Mouse (Mus musculus): Measurements from ENCODE around the gene Ninj1.
A peak's percentile ranks its signal among the peaks of the same experiment; 100 is the strongest.

The Ninj1 gene

GRCm38 (mm10) chr13:49171729-49172128, 15.6 kb upstream of the Ninj1 start:
- no peak for DNase-seq (ENCODE audit: low spot score)

DNA sequence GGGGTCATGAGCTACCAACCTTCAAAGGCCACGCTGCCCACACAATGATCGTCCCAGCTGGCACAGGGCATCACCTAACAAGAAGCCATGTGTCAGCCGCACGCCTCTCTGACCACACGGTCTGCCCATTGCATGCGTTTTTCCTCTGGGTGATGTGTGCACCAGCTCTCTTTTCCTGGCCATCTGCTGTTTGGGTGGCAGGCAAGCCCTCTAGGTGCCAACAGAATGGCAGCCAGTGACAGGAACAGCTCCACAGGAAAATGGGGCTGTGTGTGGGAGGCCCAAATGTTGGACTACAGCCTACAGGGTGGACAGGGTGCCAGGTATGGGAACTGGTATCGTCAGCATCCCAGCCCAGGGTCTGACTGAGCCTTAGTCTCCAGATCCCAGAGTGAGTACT, 14.9 kb upstream of the Ninj1 start:
- no peak for DNase-seq (ENCODE audit: low spot score)

DNA sequence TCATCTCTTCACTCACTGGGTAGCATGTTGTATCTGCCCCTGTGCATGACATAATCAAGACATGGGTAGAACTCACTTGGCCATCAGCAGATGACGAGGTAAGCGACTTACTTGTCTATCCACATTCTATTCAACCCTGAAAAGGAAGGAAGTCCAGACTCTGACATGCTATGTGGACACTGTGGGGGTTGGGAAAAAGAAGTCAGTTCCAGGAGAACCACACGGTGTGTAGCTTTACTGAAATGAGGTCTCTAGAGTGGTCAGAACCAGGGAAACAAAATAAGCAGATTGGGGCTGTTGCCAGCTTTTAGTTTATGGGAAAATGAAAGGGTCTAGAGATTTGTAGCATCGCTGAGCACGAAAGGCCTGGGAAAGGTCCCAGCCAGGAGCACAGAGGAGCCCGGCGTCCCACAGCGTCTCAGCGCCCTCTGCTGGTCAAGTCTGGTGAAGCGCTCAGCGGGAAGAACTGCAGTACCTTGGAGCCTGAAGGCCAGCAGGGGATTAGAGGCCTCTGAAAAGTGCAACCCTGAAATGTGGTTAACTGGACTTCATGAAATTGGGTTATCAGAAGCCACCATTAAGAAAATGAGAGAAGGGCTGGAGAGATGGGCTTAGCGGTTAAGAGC, 14.2 kb upstream of the Ninj1 start:
- DNase-seq (ENCODE audit: low spot score), result peak; percentile 83

DNA sequence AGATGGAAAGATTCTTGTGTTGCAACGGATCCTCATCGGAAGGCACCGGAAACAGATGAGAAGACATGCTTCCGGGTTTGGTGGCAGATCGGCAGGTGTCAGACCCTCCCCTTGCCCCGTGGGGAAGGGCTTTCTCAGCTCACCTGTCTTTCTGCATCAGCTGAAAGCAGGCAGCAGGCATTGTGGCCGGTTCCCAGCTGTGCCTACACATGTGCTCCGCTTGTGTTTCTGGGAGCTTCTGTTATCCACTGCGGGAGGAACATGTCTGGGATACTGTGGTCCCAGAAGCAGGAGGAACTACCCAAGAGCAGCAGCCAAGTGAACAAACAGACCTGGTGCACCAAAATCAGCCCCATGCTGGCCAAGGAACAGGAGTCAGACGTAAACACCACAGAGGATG, 11.8 kb upstream of the Ninj1 start:
- DNase-seq (ENCODE audit: low spot score), result no peak

DNA sequence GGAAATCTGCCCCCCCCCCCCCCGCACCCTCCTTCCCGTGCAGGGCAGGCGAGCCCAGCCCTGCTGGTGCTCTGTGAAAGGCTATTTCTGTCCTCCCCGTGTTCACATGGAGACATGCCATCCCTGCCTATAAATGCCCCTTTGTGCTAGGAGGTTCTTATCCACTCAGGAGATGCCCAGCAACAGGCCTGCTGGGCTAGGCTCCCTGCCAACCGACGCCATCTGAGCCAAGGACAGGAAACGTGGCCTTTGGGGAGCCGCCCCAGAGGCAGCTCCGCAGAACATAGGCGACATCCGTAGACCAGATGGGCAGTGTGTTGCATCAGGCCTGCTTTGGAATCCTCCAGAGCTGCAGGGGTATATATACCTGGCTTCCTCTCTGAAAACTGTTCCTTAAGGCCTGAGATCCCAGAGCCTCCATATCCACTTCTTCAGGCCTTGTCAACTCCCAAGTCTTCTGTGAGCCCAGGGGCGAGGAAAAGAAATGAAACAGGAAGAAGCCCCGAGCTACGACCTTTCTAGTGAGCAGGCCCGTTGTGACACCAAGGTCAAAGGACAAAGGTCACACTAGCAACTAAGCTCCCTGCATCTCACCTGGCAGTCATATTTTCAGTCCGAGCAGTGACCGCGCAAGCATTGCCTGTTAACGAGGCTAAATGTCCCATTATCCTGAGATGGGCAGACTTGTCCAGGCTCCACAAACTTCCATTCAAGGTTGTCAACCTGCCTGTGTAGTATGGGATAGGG, 8.3 kb upstream of the Ninj1 start:
- DNase-seq (ENCODE audit: low spot score), result peak; percentile 84

- no peak for DNase-seq (ENCODE audit: low spot score)
Measured at GRCm38 (mm10) chr13:49180274-49180673, 7.0 kb upstream of the Ninj1 start.

DNA sequence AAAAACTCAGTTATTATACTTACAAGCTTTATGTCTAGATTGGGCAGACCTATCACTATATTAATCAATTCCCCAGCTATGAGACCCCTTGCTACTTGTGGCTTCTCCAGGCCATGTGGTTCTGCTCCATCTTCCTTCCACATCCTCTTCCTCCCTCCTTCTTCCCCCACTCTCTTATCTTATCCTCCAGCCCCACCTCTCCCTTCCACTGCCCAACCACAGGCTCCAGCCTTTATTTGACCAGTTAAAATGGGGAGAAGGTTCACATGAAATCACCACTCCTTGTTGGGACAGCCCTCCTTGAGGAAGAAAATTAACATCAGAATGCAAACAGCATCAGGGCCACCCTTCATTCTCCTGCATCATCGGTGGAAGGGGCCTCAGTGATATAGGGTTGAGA, 6.6 kb upstream of the Ninj1 start:
- no peak for DNase-seq (ENCODE audit: low spot score)

DNA sequence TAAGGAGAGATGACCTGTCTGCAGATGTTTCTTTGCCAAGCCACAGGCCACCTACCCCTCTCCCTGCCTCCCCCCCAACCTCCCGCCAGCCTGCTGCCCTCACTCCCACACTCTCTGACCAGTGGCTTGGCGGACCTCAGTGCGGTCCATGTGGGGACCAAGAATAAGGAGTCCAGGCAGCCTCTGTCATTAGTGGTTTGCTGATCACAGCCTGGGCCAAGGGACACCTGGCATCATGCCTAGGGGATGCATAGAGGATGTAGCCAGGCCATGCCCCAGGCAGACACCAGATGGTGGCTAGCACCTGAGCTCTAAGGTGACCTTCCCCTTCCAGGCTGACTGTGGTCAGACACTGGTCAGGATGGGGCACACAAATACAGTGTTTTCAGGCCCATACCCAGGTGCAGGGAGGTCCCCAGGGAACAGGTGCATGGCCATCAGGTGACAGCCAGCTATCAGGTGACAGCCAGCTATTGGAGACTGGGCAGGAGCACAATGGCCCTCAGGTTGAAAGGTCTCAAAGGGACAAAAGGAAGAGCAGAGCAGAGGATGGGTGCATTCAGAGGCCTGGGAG, 5.8 kb upstream of the Ninj1 start:
- DNase-seq (ENCODE audit: low spot score), result no peak

GRCm38 (mm10) chr13:49183161-49183560, 4.1 kb upstream of the Ninj1 start:
- no peak for DNase-seq (ENCODE audit: low spot score)

GRCm38 (mm10) chr13:49183646-49184045, 3.6 kb upstream of the Ninj1 start:
- DNase-seq (ENCODE audit: low spot score), result no peak

DNA sequence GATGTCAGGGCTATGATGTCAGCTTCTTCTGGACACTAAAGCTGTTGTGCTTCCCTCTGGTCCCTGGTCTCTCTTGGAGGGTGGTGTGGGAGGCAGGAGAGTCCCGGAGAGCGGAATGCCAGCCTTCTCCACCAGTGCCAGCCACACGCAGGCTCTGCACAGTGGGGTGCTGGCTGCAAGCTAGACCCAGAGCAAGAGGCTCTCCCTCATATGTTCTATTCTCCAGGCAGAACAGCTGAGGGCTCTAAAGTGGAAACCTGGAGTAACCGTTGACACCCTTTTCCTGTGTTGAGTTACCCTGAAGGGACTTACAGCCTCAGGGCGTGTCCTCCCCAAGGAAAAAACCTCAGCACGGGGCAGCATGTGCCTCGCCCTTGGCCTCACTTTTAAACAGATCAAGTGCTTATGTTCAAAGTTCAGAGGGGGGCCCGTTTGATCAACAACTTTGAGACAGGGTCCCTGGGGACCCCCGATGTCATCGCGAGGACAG, 442 bp upstream of the Ninj1 start:
- no peak for DNase-seq (ENCODE audit: low spot score)

DNA sequence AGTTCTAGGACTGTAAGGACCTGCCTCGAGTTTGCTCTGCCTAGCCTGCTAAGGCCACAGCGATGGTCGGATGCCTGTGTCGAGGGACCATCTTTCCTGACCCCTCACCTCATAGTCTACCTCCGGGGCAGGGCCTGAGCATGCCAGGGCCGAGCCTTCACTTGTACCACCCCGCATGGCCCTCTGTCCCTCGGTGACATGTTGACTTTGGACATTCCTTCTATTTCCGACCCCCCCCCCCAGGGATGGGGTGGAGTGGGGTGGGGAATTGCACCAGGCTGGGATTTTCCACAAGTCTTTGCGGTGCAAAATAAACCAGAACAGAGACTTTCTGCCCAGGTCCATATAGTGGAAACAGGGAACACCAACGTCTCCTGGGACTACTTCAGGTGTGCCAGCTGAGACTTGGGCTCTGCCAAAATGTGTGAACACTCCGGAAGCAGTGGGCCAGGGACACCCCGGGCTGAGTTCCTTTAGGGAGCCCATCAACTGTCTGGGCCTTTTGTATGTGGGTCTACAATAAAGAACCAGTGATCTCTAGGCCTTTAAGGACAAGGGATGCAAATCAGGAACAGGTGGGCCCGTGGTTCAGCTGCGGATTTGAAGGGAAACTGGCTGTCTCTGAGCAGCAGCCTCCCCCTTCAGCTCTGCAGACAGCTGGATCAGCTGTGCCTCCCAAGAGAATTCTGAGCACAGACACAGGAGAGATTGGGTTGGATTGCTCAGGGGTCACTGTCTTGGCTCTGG, 1.1 kb downstream of the Ninj1 start:
- DNase-seq (ENCODE audit: low spot score), result no peak

DNA sequence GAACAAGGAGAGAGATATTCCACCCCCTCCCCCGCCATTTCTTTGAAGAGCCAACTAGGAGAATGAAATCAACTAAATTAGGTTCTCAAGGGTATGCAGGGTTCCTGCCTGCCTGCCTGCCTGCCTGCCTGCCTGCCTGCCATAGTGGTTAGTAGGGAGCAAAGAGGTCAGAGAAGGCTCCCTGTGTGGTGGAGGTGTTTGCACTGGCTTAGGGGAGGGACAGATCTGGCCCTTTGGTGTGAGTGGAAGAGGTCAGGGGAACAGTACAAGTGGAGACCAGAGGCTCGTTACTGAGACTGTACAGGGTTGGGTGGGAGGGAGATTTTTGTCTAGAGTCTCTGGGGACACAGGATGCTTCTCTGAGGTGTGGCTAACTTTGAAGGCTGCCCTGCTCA, 1.7 kb downstream of the Ninj1 start:
- DNase-seq (ENCODE audit: low spot score), result no peak

GRCm38 (mm10) chr13:49189970-49190870, 2.9 kb downstream of the Ninj1 start:
- no peak for DNase-seq (ENCODE audit: low spot score)

- no peak for DNase-seq (ENCODE audit: low spot score)
Measured at GRCm38 (mm10) chr13:49190876-49191672, 3.8 kb downstream of the Ninj1 start.

GRCm38 (mm10) chr13:49191673-49192035, 4.4 kb downstream of the Ninj1 start:
- no peak for DNase-seq (ENCODE audit: low spot score)

DNA sequence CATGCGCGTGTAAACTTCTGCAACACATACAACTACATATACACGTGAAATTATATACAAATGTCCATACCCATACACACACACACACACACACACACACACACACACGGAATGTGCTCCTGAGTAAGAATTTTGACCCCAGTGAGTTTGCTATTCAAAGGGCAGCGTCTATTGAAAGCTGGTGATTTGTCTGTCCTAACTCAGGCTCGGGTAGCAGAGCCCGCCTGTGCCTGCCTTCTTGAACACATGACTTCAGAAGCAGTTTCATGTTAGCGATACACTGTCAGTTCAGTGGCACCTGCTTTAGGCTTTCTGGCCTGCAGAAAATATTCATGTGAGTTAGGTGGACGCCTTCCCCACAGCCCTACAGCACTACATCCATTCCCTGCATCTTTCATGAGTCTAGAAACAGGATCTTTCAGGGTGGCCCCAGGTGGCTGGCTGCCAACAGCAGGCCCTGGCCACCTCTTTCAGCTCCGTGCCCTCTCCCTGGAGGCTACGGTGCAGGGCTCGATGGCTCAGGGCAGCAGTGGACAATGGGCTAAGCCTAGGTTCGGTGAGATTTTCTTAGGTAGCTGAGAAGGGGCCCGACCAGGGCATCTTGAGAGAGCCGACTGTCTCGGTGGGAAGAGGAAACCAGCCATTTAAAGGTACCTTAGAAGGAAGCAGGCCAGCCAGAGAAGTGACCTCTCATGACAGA, 5.0 kb downstream of the Ninj1 start:
- DNase-seq (ENCODE audit: low spot score), result no peak

- DNase-seq (ENCODE audit: low spot score), result no peak
Measured at GRCm38 (mm10) chr13:49193650-49194049, 6.4 kb downstream of the Ninj1 start.

DNA sequence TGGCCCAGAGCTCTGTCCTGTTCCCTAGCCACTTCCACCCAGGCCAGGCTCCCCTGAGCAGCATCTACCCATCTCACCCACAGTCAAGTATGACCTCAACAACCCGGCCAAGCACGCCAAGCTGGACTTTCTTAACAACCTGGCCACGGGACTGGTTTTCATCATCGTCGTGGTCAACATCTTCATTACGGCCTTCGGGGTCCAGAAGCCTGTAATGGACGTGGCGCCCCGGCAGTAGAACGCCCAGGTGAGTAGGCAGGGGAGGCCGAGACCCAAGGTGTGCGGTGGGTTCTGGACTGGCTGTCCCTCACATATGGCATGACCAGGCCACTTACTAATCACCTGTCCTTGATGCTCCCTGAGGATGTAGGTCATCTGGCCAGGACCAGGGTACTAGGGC, 7.5 kb downstream of the Ninj1 start:
- no peak for DNase-seq (ENCODE audit: low spot score)

- no peak for DNase-seq (ENCODE audit: low spot score)
Measured at GRCm38 (mm10) chr13:49195651-49196050, 8.4 kb downstream of the Ninj1 start.
